Mouse (Mus musculus): Measurements from ENCODE around the gene Btbd2. TPM values are rescaled to one million over a fixed set of nuclear protein-coding genes. Genes with fewer than 3 reads are reported as not detected.
"Not testable (repeated sequence)": the region's sequence is repeated elsewhere in the genome, so short reads cannot be mapped to it uniquely, and the experiment has no call there.

Gene Btbd2
- polyA plus RNA-seq, 1 experiment from 2014 or later, result 80.6 TPM

DNA sequence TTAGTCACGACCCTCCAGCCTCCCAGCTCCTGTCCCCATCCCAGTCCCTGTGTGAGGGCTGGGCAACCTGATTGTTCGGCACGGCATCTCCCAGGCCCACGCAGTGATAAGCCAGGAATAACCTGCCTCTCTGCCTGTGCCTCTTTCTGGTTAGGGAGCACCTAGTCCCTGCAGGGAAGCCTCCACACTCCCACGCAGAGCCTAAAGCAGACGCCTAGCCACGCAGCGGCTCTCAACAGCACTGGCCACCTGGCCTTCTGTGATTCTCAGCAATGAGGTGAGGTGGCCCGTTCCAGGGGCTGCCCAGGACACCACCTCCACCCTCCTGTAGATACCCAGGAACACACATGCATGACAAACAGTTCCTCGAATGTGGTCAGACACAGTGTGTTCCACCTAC lies 6.5 kb downstream of the Btbd2 start:
- Histone ChIP-seq H3K4me3 (replicated peaks) (no peak overlapping the region), H3K4me1 (replicated peaks) (peaks cover 20% of the 10 kb centered on the region), H3K27ac (no peak overlapping the region), H3K36me3 (peaks cover 39% of the 10 kb centered on the region), H3K4me2 (replicated peaks) (no peak overlapping the region), H3K9me3 (no peaks in the 10 kb centered on the region), H3K9ac (replicated peaks) (no peak overlapping the region), H3K27me3 (no peaks in the 10 kb centered on the region)
- 92% methylated on average over 10 of the region's 10 CpGs for WGBS
- ATAC-seq, result no peak

DNA sequence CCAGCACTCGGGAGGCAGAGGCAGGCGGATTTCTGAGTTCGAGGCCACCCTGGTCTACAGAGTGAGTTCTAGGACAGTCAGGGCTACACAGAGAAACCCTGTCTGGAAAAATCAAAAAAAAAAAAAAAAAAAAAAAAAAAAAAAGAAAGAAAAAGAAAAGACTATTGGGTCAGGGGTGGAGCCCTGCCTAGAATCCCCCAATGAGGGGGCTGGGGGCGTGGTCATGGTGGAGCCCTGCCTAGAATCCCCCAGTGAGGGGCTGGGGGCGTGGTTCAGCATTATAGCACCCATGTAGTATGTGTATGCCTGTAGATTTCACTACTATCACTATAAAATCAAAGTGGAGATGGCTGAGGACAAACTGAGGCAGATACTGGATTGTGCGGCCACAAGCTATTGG lies 7.0 kb downstream of the Btbd2 start:
- not testable (repeated sequence) for H3K9ac ChIP-seq (replicated peaks); H3K27me3 ChIP-seq; H3K4me2 ChIP-seq (replicated peaks); H3K27ac ChIP-seq; ATAC-seq; H3K9me3 ChIP-seq; H3K4me3 ChIP-seq (replicated peaks)
- H3K4me1 ChIP-seq (replicated peaks), result peaks cover 15% of the 10 kb centered on the region
- peaks cover 44% of the 10 kb centered on the region for H3K36me3 ChIP-seq
- WGBS, result 91% methylated on average over 6 of the region's 6 CpGs

DNA sequence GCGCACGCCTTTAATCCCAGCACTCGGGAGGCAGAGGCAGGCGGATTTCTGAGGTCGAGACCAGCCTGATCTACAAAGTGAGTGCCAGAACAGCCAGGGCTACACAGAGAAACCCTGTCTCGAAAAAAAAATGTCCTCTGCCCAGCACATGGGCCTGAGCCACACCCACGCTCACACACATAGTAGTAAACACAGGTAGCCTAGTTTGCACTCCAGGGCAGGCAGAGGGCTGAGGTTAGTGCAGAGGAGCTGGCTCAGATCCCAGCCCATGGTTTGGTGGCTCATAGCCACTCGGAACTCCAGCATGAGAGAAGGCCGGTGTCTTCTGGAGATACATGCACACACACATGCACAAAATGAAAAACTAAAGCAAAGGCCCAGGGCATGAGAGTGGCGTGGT lies 9.9 kb downstream of the Btbd2 start:
- H3K4me3 ChIP-seq (replicated peaks), result no peak overlapping the region
- 94% methylated on average over 10 of the region's 10 CpGs for WGBS
- H3K9me3 ChIP-seq, result no peaks in the 10 kb centered on the region
- H3K27me3 ChIP-seq, result no peaks in the 10 kb centered on the region
- no peak overlapping the region for H3K27ac ChIP-seq
- no peak for ATAC-seq
- no peak overlapping the region for H3K9ac ChIP-seq (replicated peaks)
- 0 out of 2 replicates have a peak, but pooled peaks cover under 1% of the 10 kb centered on the region for H3K4me1 ChIP-seq (replicated peaks)
- H3K4me2 ChIP-seq (replicated peaks), result no peak overlapping the region
- peaks cover 68% of the 10 kb centered on the region for H3K36me3 ChIP-seq

DNA sequence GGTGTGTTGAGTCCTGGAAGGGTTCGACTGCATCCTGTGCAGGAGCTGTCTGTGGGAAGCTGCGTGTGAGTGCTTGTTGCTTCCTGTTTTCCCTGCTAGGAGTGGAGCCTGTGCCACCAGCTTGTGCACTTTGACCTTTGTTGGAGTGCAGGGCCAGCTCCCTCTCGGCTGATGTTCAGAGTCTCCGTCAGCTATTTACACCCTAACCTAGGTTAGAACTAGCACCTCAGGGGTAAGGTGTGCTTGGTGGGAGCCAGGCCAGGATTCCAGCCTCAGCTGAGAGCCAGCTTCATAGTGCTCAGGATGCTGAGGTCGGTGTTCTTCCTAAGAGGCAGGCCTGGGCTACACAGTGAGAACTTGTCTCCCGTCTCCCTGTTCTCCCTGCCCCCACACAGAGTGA lies 21.5 kb downstream of the Btbd2 start:
- H3K4me1 ChIP-seq (replicated peaks), result no peaks in the 10 kb centered on the region
- ATAC-seq, result no peak
- H3K4me2 ChIP-seq (replicated peaks), result no peak overlapping the region
- no peaks in the 10 kb centered on the region for H3K9me3 ChIP-seq
- WGBS, result 95% methylated on average over 6 of the region's 6 CpGs
- peaks cover 65% of the 10 kb centered on the region for H3K36me3 ChIP-seq
- H3K27me3 ChIP-seq, result no peaks in the 10 kb centered on the region
- no peak overlapping the region for H3K9ac ChIP-seq (replicated peaks)
- H3K4me3 ChIP-seq (replicated peaks), result no peak overlapping the region
- no peak overlapping the region for H3K27ac ChIP-seq

DNA sequence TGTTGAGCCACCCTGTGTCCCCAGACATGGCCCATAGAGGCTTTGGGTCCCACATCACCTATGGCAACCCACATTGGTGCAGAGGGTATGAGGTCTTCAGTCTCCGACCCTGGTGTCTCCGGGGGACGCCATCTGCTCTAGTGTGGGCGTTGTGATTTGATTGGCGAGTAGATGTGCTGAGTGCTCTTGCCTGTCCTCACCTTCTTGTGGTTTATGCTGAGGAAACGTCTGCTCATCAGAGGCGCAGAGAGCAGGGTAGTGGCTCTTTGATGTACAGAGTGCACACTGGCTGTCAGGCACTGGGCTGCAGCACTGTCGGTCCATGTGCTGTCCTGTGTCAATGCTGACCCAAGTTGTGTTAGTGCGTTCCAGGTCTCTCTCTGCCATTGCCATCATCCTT lies 27.9 kb downstream of the Btbd2 start:
- Histone ChIP-seq H3K27ac (no peak overlapping the region), H3K9me3 (no peaks in the 10 kb centered on the region), H3K4me3 (replicated peaks) (no peak overlapping the region), H3K27me3 (no peaks in the 10 kb centered on the region), H3K9ac (replicated peaks) (peak overlapping the region; percentile 19; the same call in 1 of the 2 replicates), H3K4me2 (replicated peaks) (no peak overlapping the region), H3K4me1 (replicated peaks) (peaks cover 40% of the 10 kb centered on the region), H3K36me3 (peaks cover 2% of the 10 kb centered on the region)
- WGBS, result 87% methylated on average over 9 of the region's 9 CpGs
- ATAC-seq, result no peak

DNA sequence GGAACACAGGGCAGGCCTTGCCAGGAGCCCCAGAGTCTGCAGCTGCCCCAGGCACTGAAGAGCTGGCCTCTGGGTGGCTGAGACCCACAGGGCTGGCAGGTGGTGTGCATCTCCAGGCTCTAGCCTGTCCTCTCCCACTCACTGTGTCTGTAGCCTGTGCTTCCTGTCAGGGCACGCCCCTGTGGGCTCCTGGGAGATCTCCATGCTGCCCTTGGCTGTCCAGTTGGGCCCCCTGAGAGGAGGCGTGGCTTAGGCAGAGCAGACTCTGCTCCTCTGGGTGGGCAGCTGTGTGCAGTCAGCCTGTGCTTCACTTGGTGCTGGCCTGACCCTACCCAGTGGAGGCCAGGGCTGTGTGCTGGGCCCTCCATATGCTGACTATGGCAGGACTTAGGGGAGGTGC lies 29.2 kb downstream of the Btbd2 start:
- H3K27me3 ChIP-seq, result no peaks in the 10 kb centered on the region
- no peaks in the 10 kb centered on the region; the same call in 1 of the 2 replicates for H3K36me3 ChIP-seq
- peak overlapping the region; percentile 41; the same call in 1 of the 2 replicates for H3K9ac ChIP-seq (replicated peaks)
- H3K4me1 ChIP-seq (replicated peaks), result peaks cover 49% of the 10 kb centered on the region
- ATAC-seq, result no peak
- no peak overlapping the region for H3K4me2 ChIP-seq (replicated peaks)
- WGBS, result 53% methylated on average over 2 of the region's 2 CpGs
- no peak overlapping the region for H3K27ac ChIP-seq
- no peak overlapping the region for H3K4me3 ChIP-seq (replicated peaks)
- no peaks in the 10 kb centered on the region for H3K9me3 ChIP-seq

DNA sequence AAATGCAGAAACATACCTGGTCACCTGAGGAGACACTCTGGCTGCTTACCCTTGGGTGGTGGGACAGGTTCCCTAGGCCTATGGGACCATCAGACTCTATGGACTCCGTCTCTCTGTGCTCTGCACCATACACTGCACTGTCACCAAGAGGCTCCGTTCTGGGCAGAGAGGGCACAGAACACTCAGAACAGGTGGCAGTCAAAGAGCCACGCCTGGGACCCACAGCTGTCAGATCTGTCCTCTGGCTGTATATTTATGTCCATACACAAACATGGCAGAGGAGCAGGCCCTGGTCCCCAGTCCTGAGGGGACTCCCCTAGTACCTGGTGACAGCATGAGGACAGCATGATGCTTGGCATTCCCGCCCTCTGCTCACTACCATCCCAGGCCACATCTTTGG lies 31.1 kb downstream of the Btbd2 start:
- no peak for ATAC-seq
- H3K36me3 ChIP-seq, result no peaks in the 10 kb centered on the region; the same call in 1 of the 2 replicates
- 98% methylated on average over 4 of the region's 4 CpGs for WGBS
- H3K4me1 ChIP-seq (replicated peaks), result peaks cover 55% of the 10 kb centered on the region
- H3K27me3 ChIP-seq, result no peaks in the 10 kb centered on the region
- no peak overlapping the region for H3K27ac ChIP-seq
- H3K9ac ChIP-seq (replicated peaks), result no peak overlapping the region
- no peaks in the 10 kb centered on the region for H3K9me3 ChIP-seq
- H3K4me3 ChIP-seq (replicated peaks), result no peak overlapping the region
- H3K4me2 ChIP-seq (replicated peaks), result no peak overlapping the region

DNA sequence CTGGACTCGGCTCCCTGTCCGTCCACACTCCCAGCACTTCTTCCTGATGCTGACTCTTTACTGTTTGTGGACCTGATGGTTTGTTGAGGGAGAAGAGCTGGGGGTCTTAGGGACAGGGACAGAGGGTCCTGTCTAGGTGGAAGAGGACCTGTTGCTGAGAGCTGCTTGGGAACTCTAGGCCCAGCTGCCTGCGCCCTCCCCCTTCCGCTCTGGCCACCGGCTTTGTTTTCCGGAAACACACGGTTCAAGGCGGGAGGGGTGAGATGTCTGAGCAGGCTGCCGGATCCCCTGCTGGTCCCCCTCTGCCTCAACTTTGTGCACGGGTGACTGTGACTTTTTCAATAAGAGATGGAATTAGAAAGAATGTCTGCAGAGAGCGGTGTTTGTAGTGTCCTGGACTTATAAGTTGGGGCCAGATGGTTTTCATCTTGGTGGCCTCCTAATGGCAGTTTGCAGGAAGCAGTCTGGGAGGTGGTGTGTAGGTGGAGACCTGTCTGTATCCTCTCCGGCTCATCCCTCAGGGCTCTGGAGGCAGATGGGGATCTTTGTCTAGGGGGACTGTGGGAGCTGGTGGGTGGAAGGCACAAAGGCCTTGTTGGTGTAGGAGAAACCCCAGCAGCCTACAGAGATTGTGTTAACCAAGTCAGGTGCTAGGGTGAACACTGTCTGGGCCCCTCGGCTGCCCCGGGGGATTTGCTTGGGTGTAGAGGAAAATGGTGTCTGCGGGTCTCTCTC lies 33.2 kb downstream of the Btbd2 start:
- Histone ChIP-seq H3K4me3 (replicated peaks) (peak overlapping the region; percentile 83), H3K4me2 (replicated peaks) (peak overlapping the region; percentile 99), H3K4me1 (replicated peaks) (peaks cover 49% of the 10 kb centered on the region), H3K36me3 (no peaks in the 10 kb centered on the region; the same call in 1 of the 2 replicates), H3K9me3 (no peaks in the 10 kb centered on the region), H3K27me3 (no peaks in the 10 kb centered on the region), H3K9ac (replicated peaks) (peak overlapping the region; percentile 92), H3K27ac (peak overlapping the region; percentile 86)
- no peak for ATAC-seq
- WGBS, result 20% methylated on average over 15 of the region's 15 CpGs

DNA sequence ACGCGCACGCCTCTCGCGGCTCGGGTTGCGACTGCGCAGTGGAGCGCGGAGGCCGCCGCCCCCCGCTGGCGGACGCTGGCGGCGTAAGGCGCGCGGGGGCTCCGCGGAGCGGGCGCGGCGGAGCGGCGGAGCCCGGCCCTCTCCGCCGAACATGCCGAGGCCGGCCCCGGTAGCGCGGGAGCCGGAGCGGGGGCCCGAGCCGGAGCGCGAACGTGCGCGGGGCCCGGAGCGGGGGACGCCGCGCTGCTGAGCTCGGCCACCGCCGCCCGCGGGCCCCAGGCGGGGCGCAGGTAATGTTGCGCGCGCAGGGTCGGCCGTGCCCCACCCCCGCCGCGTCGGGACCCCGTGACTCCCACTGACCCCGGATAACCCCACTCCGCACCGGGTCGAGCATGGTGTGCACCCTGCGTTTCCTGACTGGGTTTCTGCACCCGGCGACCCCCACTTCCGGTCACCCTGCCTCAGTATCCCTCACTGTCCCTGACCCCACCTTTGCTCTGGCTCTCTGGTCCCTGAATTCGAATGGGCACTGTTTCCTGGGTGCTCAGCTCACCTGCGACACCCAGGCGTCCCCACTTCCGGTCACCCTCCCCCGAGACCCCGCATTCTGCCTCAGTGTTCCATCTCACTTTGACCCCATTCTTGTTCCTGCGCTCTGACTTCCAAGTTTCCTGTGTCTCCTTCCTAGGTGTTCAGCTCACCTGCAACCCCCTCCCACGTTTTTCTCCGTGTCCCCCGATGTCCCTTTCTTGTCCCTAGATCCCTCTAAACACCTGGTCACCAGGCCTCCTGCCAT lies 34.0 kb downstream of the Btbd2 start, which contains the start of gene Csnk1g2:
Csnk1g2 (plus strand) TSS at position 178 of the 796 bp plus-strand sequence.
- Histone ChIP-seq H3K9me3 (no peaks in the 10 kb centered on the region), H3K27ac (peak within 1 kb of the TSS; percentile 96), H3K27me3 (no peaks in the 10 kb centered on the region), H3K36me3 (no peaks in the 10 kb centered on the region; the same call in 1 of the 2 replicates), H3K4me1 (replicated peaks) (peaks cover 43% of the 10 kb centered on the region), H3K9ac (replicated peaks) (peak within 1 kb of the TSS; percentile 92), H3K4me2 (replicated peaks) (peak within 1 kb of the TSS; percentile 99), H3K4me3 (replicated peaks) (peak within 1 kb of the TSS; percentile 83)
- WGBS, result under 1% methylated on average over 83 of the region's 85 CpGs
- ATAC-seq, result peak; percentile 25

DNA sequence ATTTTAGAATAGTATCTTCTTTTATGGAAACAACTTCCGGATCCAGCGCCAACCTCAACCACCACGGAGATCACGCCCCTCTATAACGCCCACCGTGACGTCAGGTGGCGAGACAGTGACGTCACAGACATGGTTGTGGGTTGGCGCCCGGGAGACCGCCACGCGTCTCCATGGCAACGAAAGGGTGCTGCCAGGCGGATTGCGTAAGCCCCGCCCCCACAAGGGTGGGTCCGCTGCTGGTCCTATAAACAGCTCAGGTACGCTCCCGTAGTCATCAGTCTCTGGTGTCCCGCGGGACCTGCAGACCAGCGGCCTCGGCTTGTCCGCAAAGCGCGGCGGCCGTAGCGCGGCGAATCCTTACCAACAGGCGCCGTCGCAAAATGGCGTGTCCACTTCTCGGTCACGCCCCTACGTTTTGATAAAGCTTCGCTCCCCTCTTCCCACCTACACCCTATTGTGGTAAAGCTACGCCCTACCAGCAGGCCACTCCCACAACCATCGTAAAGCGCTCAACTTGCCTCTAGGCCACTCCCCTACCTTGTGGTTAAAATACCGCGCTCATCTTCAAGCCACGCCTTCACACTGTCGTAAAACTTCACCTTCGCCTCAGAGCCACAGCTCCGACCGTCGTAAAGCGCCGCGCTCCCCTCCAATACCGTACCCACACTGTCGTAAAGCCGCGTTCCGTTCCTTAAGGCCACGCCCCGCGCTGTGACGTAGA lies 34.8 kb downstream of the Btbd2 start:
- no peaks in the 10 kb centered on the region for H3K9me3 ChIP-seq
- H3K27me3 ChIP-seq, result no peaks in the 10 kb centered on the region
- 0% methylated on average over 64 of the region's 64 CpGs for WGBS
- peak overlapping the region; percentile 92 for H3K9ac ChIP-seq (replicated peaks)
- peak; percentile 96 for ATAC-seq
- no peaks in the 10 kb centered on the region; the same call in 1 of the 2 replicates for H3K36me3 ChIP-seq
- peak overlapping the region; percentile 70 for H3K4me2 ChIP-seq (replicated peaks)
- H3K4me1 ChIP-seq (replicated peaks), result peaks cover 36% of the 10 kb centered on the region
- peak overlapping the region; percentile 96 for H3K27ac ChIP-seq
- H3K4me3 ChIP-seq (replicated peaks), result peak overlapping the region; percentile 83

DNA sequence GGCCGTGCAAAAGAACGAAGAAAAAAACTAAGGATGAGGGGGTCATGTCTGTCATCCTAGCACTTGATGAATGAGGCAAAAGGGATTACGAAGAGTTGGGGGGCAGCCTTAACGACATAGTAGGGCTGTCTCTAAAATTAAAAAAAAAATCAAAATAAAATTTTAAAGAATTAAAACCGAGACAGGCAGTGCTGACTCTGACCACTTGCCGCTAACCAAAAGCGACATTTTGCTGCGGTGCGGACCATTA lies 35.3 kb downstream of the Btbd2 start:
- H3K27ac ChIP-seq, result peak overlapping the region; percentile 96
- WGBS, result 4% methylated on average over 9 of the region's 9 CpGs
- H3K4me3 ChIP-seq (replicated peaks), result peak overlapping the region; percentile 83
- H3K9ac ChIP-seq (replicated peaks), result peak overlapping the region; percentile 65
- ATAC-seq, result no peak
- peaks cover 36% of the 10 kb centered on the region for H3K4me1 ChIP-seq (replicated peaks)
- no peaks in the 10 kb centered on the region for H3K9me3 ChIP-seq
- H3K4me2 ChIP-seq (replicated peaks), result peak overlapping the region; percentile 70
- H3K27me3 ChIP-seq, result no peaks in the 10 kb centered on the region
- H3K36me3 ChIP-seq, result no peaks in the 10 kb centered on the region; the same call in 1 of the 2 replicates
